Mouse (Mus musculus): ENCODE measurements at regions not wholly inside any gene's neighbourhood (a gene's known extent, or its start where the extent isn't known, plus 50 kb on each side); places are given as distances from the start of the nearest gene placed in this dataset.

DNA sequence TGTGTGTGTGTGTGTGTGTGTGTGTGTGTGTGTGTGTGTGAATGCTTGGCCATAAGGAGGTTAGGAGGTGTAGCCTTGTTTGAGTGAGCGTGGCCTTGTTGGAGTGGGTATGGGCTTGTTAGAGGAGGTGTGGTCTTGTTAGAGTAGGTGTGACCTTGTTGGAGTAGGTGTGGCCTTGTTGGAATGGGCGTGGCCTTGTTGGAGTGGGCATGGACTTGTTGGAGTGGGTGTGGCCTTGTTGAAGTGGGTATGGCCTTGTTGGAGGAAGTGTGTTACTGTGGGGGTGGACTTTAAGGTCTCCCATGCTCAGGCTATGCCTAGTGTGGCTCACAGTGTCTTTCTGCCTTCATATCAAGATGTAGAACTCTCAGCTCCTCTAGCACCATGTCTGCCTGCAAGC is 236.2 kb downstream of the Suds3 start:
- no peak for TF ChIP-seq FLI1 (IDR thresholded peaks at IDR 0.05; ENCODE audit: low read length)
- TF ChIP-seq GATA1 (IDR thresholded peaks at IDR 0.05; ENCODE audit: borderline replicate concordance, low read length): no peak
